Mouse (Mus musculus): Measurements from ENCODE around the gene Ogn. TPM values are rescaled to one million over a fixed set of nuclear protein-coding genes. Genes with fewer than 3 reads are reported as not detected.
A peak's percentile ranks its signal among the peaks of the same experiment; 100 is the strongest.

The Ogn gene
- total RNA-seq, 1 experiment from 2014 or later, result 40.3 TPM

DNA sequence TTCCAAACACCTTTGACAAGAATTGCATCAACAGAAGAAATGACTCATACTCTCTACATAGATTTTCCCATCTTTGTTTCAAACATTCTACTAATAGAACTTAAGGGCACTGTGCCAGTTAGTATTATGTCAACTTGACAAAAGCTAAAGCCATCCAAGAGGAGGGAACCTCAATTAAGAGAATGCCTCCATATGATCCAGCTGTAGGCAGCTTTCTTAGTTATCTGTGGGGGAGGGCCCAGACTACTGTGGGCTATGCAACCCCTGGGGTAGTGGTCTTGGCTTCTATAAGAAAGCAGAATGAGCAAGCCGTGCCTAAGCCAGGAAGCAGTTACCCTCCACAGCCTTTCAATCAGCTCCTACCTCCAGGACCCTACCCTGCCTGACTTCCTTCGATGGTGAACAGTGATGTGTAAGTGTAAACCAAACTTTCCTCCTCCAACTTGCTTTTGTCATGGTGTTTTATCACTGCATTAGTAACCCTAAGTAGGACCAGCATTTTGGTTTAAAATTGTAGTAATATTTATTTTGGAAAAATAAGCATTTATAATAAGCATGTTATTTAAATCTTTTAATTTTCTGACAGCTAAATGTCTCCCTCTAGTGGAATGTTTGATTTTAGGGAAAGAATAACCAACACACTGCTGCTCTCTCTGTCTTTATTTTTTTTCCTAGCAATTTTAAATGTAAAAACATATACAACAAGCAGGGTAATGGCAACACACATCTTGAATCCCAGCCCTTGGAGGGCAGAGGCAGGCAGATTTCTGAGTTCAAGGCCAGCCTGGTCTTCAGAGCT, 37.1 kb downstream of the Ogn start:
- DNase-seq, result no peak

DNA sequence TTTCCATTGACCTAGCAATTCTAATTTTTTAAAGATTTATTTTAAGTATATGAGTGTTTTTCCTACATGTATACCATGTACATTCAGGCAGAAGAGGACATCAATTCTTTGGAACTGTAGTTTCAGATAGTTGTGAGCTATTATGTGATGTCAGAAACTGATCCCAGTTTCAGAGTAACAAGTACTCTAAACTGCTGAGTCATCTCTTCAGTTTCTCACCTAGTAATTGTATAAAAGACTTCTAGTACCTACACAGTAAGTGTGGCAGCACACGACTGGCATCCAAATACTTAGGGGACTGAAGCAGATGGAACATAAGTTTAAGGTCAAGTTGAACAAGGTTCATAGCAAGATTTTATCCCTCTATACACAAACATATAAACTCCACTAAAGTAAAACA, 38.2 kb downstream of the Ogn start:
- no peak for DNase-seq

DNA sequence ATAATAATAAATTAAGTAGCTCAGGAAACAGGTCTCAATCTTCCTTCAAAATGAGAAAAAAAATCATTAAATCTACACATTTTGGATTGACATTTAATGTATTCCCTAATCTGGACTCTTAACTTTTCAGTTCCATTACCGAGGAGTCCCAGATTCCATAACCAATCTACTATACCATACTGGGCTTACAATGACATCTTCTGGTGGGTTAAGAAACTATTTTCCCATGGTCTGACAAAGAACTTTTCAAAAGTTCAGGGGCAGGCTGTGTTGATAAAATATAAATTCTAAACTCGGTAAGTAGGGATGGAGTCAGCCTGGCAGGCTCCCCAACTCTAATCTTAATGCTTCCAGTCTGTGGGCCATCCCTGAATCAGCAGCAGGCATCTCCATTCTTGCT, 43.3 kb downstream of the Ogn start:
- DNase-seq, result no peak

DNA sequence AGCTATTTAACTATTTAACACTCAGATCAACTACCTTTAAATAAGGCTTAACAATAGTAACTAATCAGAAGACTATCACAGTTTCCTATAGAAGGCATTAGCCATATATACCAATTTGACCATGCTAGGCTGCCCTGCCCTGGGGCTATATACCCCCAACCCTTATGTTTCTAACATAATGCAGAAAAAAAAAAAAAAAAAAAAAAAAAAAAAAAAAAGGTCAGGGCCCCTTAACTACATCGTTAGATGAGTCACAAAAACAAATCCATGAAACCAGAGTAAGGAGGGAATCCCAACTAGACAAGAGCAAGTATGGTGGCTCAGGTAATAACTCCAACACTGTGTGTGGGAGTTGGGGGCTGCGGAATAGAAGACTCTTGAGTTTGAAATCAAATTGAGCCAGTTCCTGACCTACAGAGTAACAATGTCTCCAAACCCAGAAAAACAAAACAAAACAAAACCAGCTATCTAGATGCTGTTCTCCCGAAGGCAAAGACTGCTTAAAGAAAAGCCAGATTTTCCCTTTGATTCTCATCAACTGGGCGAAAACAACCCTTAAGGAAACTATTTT, 44.0 kb downstream of the Ogn start:
- DNase-seq, result no peak

DNA sequence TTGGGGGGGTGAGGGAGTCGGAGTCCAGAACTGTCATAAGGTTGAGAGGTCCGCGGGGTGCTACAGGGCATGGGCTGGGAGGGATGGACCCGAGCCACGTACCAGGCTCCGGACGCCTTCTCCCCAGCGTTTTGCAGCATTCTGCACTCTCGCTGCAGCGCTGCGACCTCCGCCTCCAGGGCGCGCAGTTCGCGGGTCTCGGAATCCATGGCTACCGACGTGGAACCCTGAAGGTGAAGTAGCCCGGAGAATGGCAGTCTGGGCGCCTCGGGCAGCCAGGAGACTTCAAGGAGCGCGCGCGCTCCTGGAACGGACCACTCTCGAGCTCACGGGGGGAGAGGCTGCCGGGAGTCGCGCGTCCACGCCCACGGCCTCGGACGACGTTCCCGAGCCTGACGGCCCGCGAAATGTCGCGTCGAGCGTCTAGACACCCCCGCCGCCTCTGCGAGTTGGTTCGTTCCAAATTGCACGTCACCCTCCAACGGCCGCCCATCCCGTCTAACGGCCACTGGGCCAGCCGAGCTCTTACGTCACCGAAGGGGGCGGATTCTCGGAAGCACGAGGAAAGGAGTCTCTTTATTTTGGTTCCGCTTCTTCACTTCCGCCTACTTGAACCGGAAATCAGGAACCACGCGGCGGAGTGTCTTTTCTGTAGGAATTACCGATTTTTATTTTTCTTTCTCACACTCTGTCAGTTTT, 44.8 kb downstream of the Ogn start, which contains the start of the genes Cenpp and Nol8:
TSS of gene Cenpp (minus strand) at position 305 of the 699 bp plus-strand sequence.
TSS of gene Nol8 (plus strand) at position 598 of the 699 bp plus-strand sequence.
- peak; percentile 100 for DNase-seq

DNA sequence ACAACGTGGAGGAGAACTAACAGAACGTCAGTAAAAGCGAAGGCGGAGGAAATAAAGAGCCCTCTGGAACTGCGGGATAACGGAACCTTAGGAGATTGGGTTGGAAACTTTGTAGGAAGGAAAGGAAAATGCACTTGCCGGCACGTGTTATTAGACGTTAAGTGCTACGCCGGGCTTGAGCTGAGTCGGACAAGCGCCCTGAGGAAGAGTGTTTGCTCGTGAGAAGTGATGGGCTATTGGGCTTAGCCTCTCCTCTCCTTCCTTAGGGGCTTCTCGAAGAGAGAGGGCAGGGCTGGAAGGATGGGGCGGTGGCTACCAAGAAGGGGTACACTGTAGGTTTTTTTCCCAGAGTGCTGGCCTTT, 45.3 kb downstream of the Ogn start:
- DNase-seq, result peak; percentile 64

Other genes starting within 250 kb of the Ogn start
- gene Ippk, start 186.8 kb upstream of the Ogn start, total RNA-seq (2021), result 21.8 and 27.5 TPM in 2 replicates
- 1.3 TPM in 2 replicates for gene Tes3-ps, start 114.7 kb upstream of the Ogn start, total RNA-seq (2021)
- 8.3 and 12.0 TPM in 2 replicates for gene Ecm2, start 103.2 kb upstream of the Ogn start, total RNA-seq (2021)
- gene Aspn, start 63.6 kb upstream of the Ogn start, total RNA-seq (2021), result 21.8 and 25.0 TPM in 2 replicates
- gene Omd, start 25.6 kb upstream of the Ogn start, total RNA-seq (2021), result 3.8 and 6.4 TPM in 2 replicates
- gene Cenpp, start 44.7 kb downstream of the Ogn start, total RNA-seq (2021), result 5.0 and 5.9 TPM in 2 replicates
- gene Nol8, start 45.0 kb downstream of the Ogn start, total RNA-seq (2021), result 23.6 and 25.0 TPM in 2 replicates
- gene Iars, start 74.1 kb downstream of the Ogn start, total RNA-seq (2021), result 74.4 and 80.8 TPM in 2 replicates
- gene Gm30302, start 191.0 kb downstream of the Ogn start, total RNA-seq (2021), result not detected in 2 replicates

Data from adrenal gland, postnatal 14 days (tissue).